Comparison of ENCODE assay signal across 10 mouse cellular contexts in the genomic region with DNA sequence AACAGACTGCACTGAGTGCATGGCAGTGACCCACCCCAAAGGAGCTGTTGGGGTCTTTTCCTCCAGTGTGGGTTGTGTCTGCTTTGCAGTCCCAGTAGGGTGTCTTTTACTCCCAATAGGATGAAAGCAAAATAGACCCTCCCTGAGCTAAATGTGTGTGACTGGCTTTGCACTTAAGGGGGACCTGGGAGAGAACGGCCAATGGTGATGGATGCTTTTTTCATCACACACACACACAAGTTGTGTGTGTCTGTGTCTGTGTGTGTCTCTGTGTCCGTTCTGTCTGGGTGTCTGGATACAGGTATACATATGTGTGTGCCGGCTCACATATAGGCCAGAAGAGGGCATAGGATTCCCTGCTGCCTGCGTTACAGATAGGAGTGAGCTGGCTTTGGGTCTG. TPM values are rescaled to one million over a fixed set of nuclear protein-coding genes. Genes with fewer than 3 reads are reported as not detected.
DNase-seq lines count a peak whose midpoint lies in the region; ATAC-seq and TF ChIP-seq lines count a peak whose summit lies in the region.
"Had no signal": no experiment of that assay in that cellular context is flagged by ENCODE, and none has a peak within 500 bp of the region (broad histone marks: within the 10 kb centered on the region; RNA-seq: fewer than 3 reads in every experiment).

No protein-coding gene starts in this region.

- H3K4me3 ChIP-seq in heart, adult 2 months: no peak overlapping the region
- H3K4me3 ChIP-seq in lung, embryonic 15.5 days: no peak overlapping the region
- H3K4me3 ChIP-seq in hindbrain, embryonic 12.5 days: no peak overlapping the region
- H3K4me3 ChIP-seq in myocyte: no peak overlapping the region
- H3K4me3 ChIP-seq: limb, embryonic 12.5 days had no signal

- peaks cover 43% of the 10 kb centered on the region for H3K4me1 ChIP-seq in heart, adult 2 months (ENCODE audit: control insufficient read depth, insufficient read depth, low read length)
- peaks cover 67% of the 10 kb centered on the region for H3K4me1 ChIP-seq in lung, embryonic 15.5 days
- peaks cover 77% of the 10 kb centered on the region for H3K4me1 ChIP-seq in hindbrain, embryonic 12.5 days

- no peaks in the 10 kb centered on the region; the same call in 1 of the 2 replicates for H3K36me3 ChIP-seq in heart, adult 2 months (ENCODE audit: control insufficient read depth, insufficient read depth, low read length)
- no peaks in the 10 kb centered on the region for H3K36me3 ChIP-seq in lung, embryonic 15.5 days
- no peaks in the 10 kb centered on the region for H3K36me3 ChIP-seq in hindbrain, embryonic 12.5 days
- no peaks in the 10 kb centered on the region for H3K36me3 ChIP-seq in myocyte (ENCODE audit: control insufficient read depth, insufficient read depth)
- H3K36me3 ChIP-seq: limb, embryonic 12.5 days had no signal

- intact Hi-C loops in heart, adult 2 months (cut with DNase I): no loop called here
- intact Hi-C loops in heart, postnatal 14 days (cut with DNase I): no loop called here

- WGBS in heart, adult 2 months: 95% methylated on average over 4 of the region's 4 CpGs
- 63% methylated on average over 4 of the region's 4 CpGs for WGBS in lung, embryonic 15.5 days
- 55% methylated on average over 4 of the region's 4 CpGs for WGBS in hindbrain, embryonic 12.5 days

- TF ChIP-seq POLR2A in heart, adult 2 months (IDR thresholded peaks at IDR 0.05; ENCODE audit: insufficient read depth, low read depth, low read length): no peak
- no peak for TF ChIP-seq POLR2A in myocyte (IDR thresholded peaks at IDR 0.05; ENCODE audit: insufficient read length, low read depth)

- no peak overlapping the region for H3ac ChIP-seq in myocyte (ENCODE audit: control insufficient read depth, insufficient read length)

- H3K27ac ChIP-seq in heart, adult 2 months: peak overlapping the region; percentile 53; the same call in 1 of the 2 replicates
- peak overlapping the region; percentile 87; the same call in 1 of the 2 replicates for H3K27ac ChIP-seq in lung, embryonic 15.5 days
- H3K27ac ChIP-seq in hindbrain, embryonic 12.5 days: peak overlapping the region; percentile 69; the same call in 1 of the 2 replicates
- H3K27ac ChIP-seq: limb, embryonic 12.5 days had no signal

- peaks cover 6% of the 10 kb centered on the region for H3K79me2 ChIP-seq in heart, adult 2 months (replicated peaks; ENCODE audit: control insufficient read depth, insufficient read depth, low read length)
- peaks cover 88% of the 10 kb centered on the region for H3K79me2 ChIP-seq in myocyte (ENCODE audit: control insufficient read depth, insufficient read depth)

- DNase-seq in heart, adult 2 months: no peak
- DNase-seq in heart, postnatal 14 days: no peak
- DNase-seq in lung, postnatal 4 days: no peak
- no peak for DNase-seq in adrenal gland, adult 2 months
- no peak for DNase-seq in kidney, postnatal 10 days
- DNase-seq: adrenal gland, postnatal 10 days had no signal

- no peak overlapping the region for H3K9ac ChIP-seq in heart, adult 2 months (ENCODE audit: low read depth, low read length)
- no peak overlapping the region for H3K9ac ChIP-seq in lung, embryonic 15.5 days
- H3K9ac ChIP-seq in hindbrain, embryonic 12.5 days: no peak overlapping the region

- no peak for TF ChIP-seq CTCF in heart, adult 2 months (IDR thresholded peaks at IDR 0.05)

- no peak for TF ChIP-seq EP300 in heart, adult 2 months (IDR thresholded peaks at IDR 0.05; ENCODE audit: insufficient read depth, low read depth, low read length)

- no peak for ATAC-seq in lung, embryonic 15.5 days (ENCODE audit: borderline replicate concordance, extremely low read depth, low FRiP score, low TSS enrichment)
- ATAC-seq in hindbrain, embryonic 12.5 days (ENCODE audit: low FRiP score): no peak

- no peaks in the 10 kb centered on the region for H3K27me3 ChIP-seq in heart, adult 2 months (ENCODE audit: control insufficient read depth, insufficient read depth, low read length)
- H3K27me3 ChIP-seq in lung, embryonic 15.5 days: no peaks in the 10 kb centered on the region
- no peaks in the 10 kb centered on the region for H3K27me3 ChIP-seq in hindbrain, embryonic 12.5 days
- H3K27me3 ChIP-seq in myocyte (ENCODE audit: control insufficient read depth, insufficient read depth, insufficient read length): no peaks in the 10 kb centered on the region
- H3K27me3 ChIP-seq: limb, embryonic 12.5 days had no signal

- H3K4me2 ChIP-seq in lung, embryonic 15.5 days: no peak overlapping the region
- no peak overlapping the region for H3K4me2 ChIP-seq in hindbrain, embryonic 12.5 days (replicated peaks)
- peak overlapping the region; percentile 92 for H3K4me2 ChIP-seq in myocyte (ENCODE audit: low read depth)
- H3K4me2 ChIP-seq: limb, embryonic 12.5 days had no signal

- H3K9me3 ChIP-seq in lung, embryonic 15.5 days: no peaks in the 10 kb centered on the region
- H3K9me3 ChIP-seq in hindbrain, embryonic 12.5 days (replicated peaks): no peaks in the 10 kb centered on the region
- H3K9me3 ChIP-seq: limb, embryonic 12.5 days had no signal

TF ChIP-seq in myocyte, 11 proteins besides CTCF, POLR2A, EP300 and RAD21:
- TF ChIP-seq TCF12 (IDR thresholded peaks at IDR 0.05; ENCODE audit: insufficient read depth, poor library complexity, severe bottlenecking): no peak
- TF ChIP-seq CEBPB (IDR thresholded peaks at IDR 0.05; ENCODE audit: insufficient read depth, poor library complexity, severe bottlenecking): no peak
- no peak for TF ChIP-seq MYOD1 (IDR thresholded peaks at IDR 0.05; ENCODE audit: control insufficient read depth in 1 of 3, insufficient read length in 2 of 3, low read depth in 2 of 3)
- no peak for TF ChIP-seq MAX (IDR thresholded peaks at IDR 0.05; ENCODE audit: low read depth)
- TF ChIP-seq USF1 (IDR thresholded peaks at IDR 0.05; ENCODE audit: low read depth): no peak
- TF ChIP-seq TCF3 (IDR thresholded peaks at IDR 0.05; ENCODE audit: insufficient read length, low read depth): no peak
- TF ChIP-seq POLR2AphosphoS2 (IDR thresholded peaks at IDR 0.05; ENCODE audit: insufficient read length, low read depth): no peak
- no peak for TF ChIP-seq MYOG (IDR thresholded peaks at IDR 0.05; ENCODE audit: control insufficient read depth in 1 of 3, insufficient read depth in 1 of 3, insufficient read length in 2 of 3, low read depth in 2 of 3)
- no peak for TF ChIP-seq SRF (IDR thresholded peaks at IDR 0.05; ENCODE audit: control insufficient read depth, insufficient read length, low read depth)
- TF ChIP-seq E2F4 (IDR thresholded peaks at IDR 0.05; ENCODE audit: insufficient read depth): no peak
- TF ChIP-seq REST (IDR thresholded peaks at IDR 0.05; ENCODE audit: insufficient read depth, insufficient read length): no peak
TF ChIP-seq in myocyte: peak in this region for 0.

RNA-seq across cellular contexts. Expression of gene Ptpn1, which starts 9.5 kb away (rescaled TPM):
- 10 to 100 TPM; 21.4 to 23.2 TPM for total RNA-seq in heart, adult 2 months (2021)
- 15.7 and 17.6 TPM in 2 replicates for polyA plus RNA-seq in heart, adult 2 months (2012; rRNA removed)
- 10 to 100 TPM; 24.0 to 27.8 TPM for total RNA-seq in heart, postnatal 14 days (2021)
- polyA plus RNA-seq in lung, embryonic 15.5 days (2015; fragmentation: Nextera tagmentation; extraction: Ambion mirVana): 65.8 and 74.4 TPM in 2 replicates
- polyA plus RNA-seq in hindbrain, embryonic 12.5 days (2016; fragmentation: Nextera tagmentation; extraction: Ambion mirVana): 96.9 and 118 TPM in 2 replicates
- polyA plus RNA-seq in myocyte (2012; fragmentation: generic; extraction: Trizol): 45.0 TPM
- 10 to 100 TPM; 55.1 to 71.3 TPM for total RNA-seq in adrenal gland, adult 2 months (2021)
- polyA plus RNA-seq in adrenal gland, adult 2 months (2012; rRNA removed): 52.3 and 57.9 TPM in 2 replicates
